Mouse (Mus musculus) heart, postnatal 14 days (tissue): Measurements from ENCODE around the gene Fam222b. TPM values are rescaled to one million over a fixed set of nuclear protein-coding genes. Genes with fewer than 3 reads are reported as not detected.
"Not testable (repeated sequence)": the region's sequence is repeated elsewhere in the genome, so short reads cannot be mapped to it uniquely, and the experiment has no call there.

Source experiments
- DNase-seq, 2 experiments: peaks; one replicate each; pipeline ENCODE4 v3.0.0; 2021 to 2022
- intact Hi-C: fragments of 180-260 bp; cut with DNase I; formaldehyde crosslinking; loops from one replicate; pipeline ENCODE4 v1.15.1; 2025
- long read RNA-seq, 2 experiments: library from polyadenylated mRNA; stranded (forward); transcript quantifications; one replicate each; pipeline ENCODE4 v2.0.0; 2021
- total RNA-seq, 2 experiments: library from RNA; stranded (reverse); gene quantifications; 2 replicates each; pipeline ENCODE4 v1.2.3; 2021

Gene Fam222b
- 10 to 100 TPM; 14.4 to 14.6 TPM for total RNA-seq
- long read RNA-seq, experiment 1, transcript Fam222b-201 (3 exons, 3,258 nt), result major isoform, 9 of 19 reads
- long read RNA-seq, experiment 1, partial matches to known transcripts, result 0 of 19 reads
- long read RNA-seq, experiment 1, other reads (novel, unspliced or antisense), result 7 of 19 reads
- long read RNA-seq, experiment 2, transcript Fam222b-201 (3 exons, 3,258 nt), result major isoform, 13 of 19 reads
- long read RNA-seq, experiment 2, partial matches to known transcripts, result 4 of 19 reads
- long read RNA-seq, experiment 2, other reads (novel, unspliced or antisense), result 0 of 19 reads

DNA sequence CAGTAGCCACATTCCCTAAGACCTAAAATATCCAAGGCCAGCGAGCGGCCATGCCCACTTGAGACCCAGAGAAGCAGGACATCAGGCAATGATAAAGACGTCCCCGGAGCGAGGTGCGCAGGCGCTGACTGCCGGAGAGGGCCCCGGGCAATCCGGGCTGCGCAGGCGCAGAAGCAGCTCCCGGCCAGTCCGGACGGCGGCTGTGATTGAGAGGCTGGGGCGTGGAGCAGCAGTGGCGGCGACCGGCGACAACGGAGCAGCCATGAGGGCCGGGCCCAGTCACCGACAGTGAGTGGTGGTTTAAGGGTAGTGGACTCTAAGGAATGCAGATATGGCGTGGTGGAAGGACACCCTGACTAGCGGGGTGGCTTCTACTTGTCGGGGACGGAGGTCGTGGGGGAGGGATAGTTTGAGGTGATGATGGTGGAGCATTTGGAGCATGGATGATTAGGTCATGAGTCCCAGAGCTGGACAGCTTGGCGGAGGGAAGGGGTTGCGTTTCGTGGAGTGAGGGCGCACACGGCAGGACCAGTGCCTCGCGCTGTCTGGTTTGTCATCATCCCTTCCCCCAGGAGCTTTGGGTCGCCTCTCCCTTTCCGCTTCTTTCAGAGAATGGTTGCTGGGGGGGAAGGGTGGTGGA is at the start of gene Fam222b:
TSS of gene Fam222b (plus strand) at position 157 of the 640 bp plus-strand sequence.
- intact Hi-C loops, result loop anchor here (2.0 kb wide), 1 partner anchor 20 kb away; no protein-coding TSS in a partner anchor
- peak; percentile 97 for DNase-seq

GRCm38 (mm10) chr11:78044758-78045251 is 49.7 kb upstream of the Fam222b start:
- intact Hi-C loops, result no loop called here
- peak; percentile 86 to 91 for DNase-seq

DNA sequence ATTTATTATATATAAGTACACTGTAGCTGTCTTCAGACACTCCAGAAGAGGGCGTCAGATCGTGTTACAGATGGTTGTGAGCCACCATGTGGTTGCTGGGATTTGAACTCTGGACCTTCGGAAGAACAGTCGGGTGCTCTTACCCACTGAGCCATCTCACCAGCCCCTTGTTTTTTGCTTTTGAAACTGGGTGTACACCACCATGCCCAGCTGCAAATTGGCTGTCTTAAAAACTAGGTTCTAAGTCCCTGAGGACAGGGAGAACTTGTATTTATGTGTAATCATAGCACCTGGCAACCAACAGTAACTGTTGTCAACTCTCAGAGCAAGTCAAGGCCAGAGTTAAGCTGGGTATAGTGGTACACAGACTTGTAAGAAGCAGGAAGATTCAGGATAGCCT is 45.8 kb upstream of the Fam222b start:
- DNase-seq, intact Hi-C loops: not testable (repeated sequence)

GRCm38 (mm10) chr11:78053078-78053477 is 41.4 kb upstream of the Fam222b start:
- intact Hi-C loops, result no loop called here
- no peak for DNase-seq

DNA sequence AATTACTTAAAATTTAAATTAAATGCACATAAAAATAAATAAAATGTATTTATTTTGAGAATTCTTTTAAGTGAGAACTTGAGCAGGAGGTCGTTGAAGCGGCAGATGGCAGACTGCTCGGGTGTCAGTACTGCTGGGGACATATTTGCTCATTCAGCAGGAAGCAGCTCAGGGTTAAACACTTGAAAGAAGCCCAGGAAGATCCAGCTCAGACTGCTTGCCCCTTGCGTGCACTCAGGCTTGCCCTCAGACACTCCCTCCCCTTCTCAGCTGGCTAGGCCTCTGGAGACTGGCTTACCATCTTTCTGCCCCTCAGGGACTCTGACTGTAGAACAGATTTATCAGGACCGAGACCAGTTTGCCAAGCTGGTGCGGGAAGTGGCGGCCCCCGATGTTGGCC is 37.5 kb upstream of the Fam222b start:
- intact Hi-C loops, result no loop called here
- no peak for DNase-seq

GRCm38 (mm10) chr11:78059833-78060757 is 34.4 kb upstream of the Fam222b start:
- intact Hi-C loops, result loop anchor here (2.0 kb wide), 2 partner anchors 93 to 119 kb away; no protein-coding TSS in a partner anchor
- DNase-seq, result peak; percentile 77 to 87

DNA sequence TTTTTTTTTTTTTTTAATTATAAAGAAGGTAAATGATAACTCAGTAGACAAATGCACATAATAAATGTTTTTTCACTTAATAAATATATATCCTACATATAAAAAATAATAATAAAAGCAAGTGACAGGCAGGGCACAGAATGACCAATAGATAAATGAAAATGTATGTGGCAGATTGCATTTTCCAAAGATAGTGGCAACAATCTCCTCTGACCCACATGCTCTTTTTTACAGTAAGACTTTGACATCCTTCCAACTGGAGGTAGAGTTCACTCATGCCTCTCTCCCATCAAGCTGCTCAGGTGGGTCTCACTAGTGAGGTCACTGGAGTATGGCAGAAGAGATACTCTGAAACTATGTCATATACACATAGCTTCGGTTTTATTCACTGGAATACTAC is 31.9 kb upstream of the Fam222b start:
- intact Hi-C loops, result loop anchor here (1.0 kb wide), 1 partner anchor 115 kb away; no protein-coding TSS in a partner anchor
- DNase-seq, result no peak

- no peak for DNase-seq
Observed at GRCm38 (mm10) chr11:78065906-78066305, 28.6 kb upstream of the Fam222b start.

GRCm38 (mm10) chr11:78066641-78067040 is 27.8 kb upstream of the Fam222b start:
- DNase-seq, result no peak
- intact Hi-C loops, result no loop called here

More at GRCm38 (mm10) chr11:78065906-78066305, 28.6 kb upstream of the Fam222b start:
- intact Hi-C loops, result no loop called here

- intact Hi-C loops, result no loop called here
- DNase-seq, result no peak
Observed at GRCm38 (mm10) chr11:78067566-78067965, 26.9 kb upstream of the Fam222b start.

- no peak for DNase-seq
- intact Hi-C loops, result no loop called here
Observed at GRCm38 (mm10) chr11:78069130-78069529, 25.3 kb upstream of the Fam222b start.

GRCm38 (mm10) chr11:78069646-78070045 is 24.8 kb upstream of the Fam222b start:
- DNase-seq, result no peak
- intact Hi-C loops, result no loop called here

GRCm38 (mm10) chr11:78071938-78072337 is 22.5 kb upstream of the Fam222b start:
- no peak for DNase-seq
- intact Hi-C loops, result no loop called here

GRCm38 (mm10) chr11:78072425-78073130 is 21.9 kb upstream of the Fam222b start:
- no peak for DNase-seq
- intact Hi-C loops, result no loop called here

- intact Hi-C loops, result no loop called here
- DNase-seq, result no peak
Observed at GRCm38 (mm10) chr11:78073577-78074276, 20.7 kb upstream of the Fam222b start.

GRCm38 (mm10) chr11:78074277-78074652 is 20.2 kb upstream of the Fam222b start:
- intact Hi-C loops, result no loop called here
- DNase-seq, result no peak

- DNase-seq, result no peak
- intact Hi-C loops, result no loop called here
Observed at GRCm38 (mm10) chr11:78074666-78075065, 19.8 kb upstream of the Fam222b start.

- DNase-seq, result peak; percentile 82 to 85
- intact Hi-C loops, result loop anchor here (5.0 kb wide), 1 partner anchor 67 kb away; no protein-coding TSS in a partner anchor
Observed at GRCm38 (mm10) chr11:78079961-78080921, 14.2 kb upstream of the Fam222b start, which contains the start of gene Eral1. Gene Eral1 (minus strand): TSS chr11:78080383.
